Mouse (Mus musculus) NIH3T3 (cell line): Measurements from ENCODE around the gene Fam107a.

ENCODE experiments used
- DNase-seq: peaks from one replicate; pipeline ENCODE4 v3.0.0-alpha.2; 2012; ENCODE audit warnings: low read depth

Gene Fam107a

DNA sequence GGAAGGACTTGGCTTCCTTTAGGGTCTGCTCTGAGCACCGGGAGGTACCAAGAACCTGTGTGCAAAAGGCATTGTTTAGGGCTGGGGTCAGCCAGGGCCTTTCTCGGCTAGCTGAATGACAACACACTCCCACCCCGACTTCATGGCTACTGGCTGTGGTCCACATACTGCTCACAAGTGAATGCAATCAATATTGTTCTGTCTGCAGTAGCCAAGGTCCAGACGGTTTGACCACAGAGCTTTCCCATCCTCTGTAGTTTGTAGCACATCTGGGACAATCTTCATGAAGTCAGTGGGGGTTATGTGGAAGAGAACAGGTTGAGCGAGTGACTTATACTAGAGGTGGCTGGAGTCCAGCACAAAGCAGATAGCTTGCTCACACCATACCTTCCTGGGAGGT is 60.9 kb downstream of the Fam107a start:
- DNase-seq = no peak

DNA sequence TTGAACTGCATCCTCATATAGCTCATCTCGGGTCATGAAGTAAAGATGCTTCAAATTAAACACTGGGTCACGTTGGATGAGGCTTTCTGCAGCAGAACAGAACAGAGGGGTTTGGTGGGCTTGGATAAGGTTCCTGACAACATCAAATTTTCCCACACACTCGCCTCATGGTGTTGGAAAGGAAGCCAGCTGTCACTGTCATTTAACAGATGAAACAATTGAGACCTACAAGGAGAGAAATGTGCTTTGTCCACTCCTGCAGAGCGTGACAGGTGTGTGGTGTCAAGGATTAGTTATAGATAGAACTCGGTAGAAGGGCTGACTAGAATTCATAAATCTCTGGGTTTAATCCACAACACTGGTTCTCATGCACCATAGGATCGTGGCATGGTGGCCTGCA is 61.8 kb downstream of the Fam107a start:
- DNase-seq = no peak

DNA sequence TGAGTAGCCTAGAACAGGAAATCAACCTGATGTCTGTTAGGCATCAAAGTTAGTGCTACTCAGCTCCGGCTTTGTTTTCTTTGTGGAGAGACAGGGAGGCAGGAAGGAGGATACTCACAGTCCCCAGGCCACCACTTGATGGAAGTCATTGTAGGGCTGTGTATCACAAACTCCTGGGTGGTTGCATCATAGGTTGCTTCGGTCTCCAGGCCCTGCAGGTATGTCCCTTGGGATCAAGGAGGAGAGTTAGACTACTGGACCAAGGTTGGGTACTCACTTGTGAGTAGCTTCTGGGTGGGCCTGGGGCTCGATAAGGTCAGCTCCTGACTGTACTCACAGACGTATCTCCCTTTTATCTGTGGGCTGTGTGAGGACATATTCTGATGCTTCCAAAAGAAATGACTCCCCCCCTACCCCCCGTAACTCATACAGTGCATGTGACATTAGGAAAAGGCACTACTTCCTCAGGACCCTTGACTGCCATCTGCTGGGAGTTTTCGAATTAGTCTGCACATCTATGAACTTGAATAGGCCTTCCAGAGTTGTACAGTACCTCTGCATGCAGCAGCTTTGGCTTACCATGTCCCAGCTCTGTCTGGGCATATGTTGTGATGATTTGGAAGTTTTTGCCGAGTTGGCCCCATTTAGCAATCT is 62.6 kb downstream of the Fam107a start:
- DNase-seq = peak; percentile 77

DNA sequence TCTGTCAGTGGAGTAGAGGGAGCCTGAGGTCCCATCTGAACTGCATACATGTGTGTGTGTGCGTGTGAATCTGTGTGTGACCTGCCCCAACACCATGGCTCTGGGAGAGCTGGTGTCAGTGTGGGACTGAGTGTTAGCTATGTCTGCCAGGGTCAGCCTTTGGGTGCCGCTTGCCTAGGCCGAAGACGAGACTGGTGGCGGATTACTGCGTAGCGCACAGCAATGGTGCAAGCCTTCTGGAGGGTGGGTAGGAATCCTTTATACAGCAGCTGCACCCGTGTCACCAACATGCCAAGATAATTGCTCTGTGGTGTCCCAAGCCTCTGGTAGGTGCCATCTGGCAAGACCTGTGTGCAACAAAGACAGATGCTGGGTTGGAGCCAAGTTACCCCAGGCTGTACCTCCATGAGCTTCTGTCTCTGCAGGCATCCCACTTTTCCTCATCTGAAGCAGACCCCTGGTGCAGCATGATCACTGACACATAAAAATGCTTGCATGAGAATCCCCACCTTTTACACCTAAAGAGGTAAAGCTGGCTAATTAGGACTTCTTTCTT is 66.4 kb downstream of the Fam107a start:
- no peak for DNase-seq

DNA sequence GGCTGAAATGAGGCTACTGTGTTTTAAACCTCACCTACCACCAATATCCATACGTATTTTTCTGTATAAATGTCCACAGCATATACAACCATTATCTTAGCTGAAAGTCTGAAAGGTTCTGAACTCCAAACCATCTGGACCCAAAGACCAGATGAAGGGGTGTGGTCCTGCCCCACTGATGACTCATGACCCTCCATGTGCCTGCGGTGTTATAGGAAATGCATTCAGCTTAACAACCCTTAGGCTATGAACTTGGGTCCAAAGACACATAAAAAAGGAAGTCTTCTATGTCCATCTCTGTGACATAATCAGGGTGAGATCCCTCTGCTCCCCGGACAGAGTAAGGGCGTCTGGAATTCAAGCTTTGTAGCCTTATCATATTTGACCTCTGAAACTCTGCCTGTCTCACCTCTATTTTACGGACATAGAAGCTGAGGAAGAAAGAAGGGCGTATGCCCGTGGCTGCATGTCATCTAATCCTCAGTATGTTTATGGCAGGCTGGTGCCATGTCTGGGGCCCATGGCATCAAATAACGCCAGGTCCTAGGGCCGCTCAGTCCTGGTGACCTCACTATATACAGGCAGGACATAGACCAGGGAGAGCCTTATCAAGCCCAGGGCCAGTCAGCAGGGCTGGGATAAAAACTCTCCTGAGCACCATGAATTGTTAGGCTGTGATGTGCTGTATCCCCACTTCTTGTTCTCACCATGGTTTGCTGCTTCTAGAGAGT is 67.5 kb downstream of the Fam107a start:
- no peak for DNase-seq

DNA sequence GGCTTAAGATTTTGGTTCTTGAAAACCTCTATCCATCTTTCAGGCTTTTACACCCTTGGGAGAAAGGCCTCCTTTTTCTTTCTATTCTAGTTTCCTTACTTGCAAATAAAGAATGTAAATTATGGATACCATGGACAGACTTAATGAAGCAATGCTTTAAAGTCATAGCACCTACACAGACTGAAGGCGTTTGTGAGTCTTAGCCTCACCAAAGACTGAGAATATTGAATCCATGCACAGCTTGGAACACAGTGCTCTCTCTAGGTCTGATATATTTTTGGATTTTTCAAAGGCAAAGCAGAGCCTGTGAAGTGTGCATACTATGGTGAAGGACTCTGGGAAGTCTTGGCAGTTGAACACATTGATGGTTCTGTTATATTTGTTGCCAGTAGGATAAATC is 68.6 kb downstream of the Fam107a start:
- no peak for DNase-seq

DNA sequence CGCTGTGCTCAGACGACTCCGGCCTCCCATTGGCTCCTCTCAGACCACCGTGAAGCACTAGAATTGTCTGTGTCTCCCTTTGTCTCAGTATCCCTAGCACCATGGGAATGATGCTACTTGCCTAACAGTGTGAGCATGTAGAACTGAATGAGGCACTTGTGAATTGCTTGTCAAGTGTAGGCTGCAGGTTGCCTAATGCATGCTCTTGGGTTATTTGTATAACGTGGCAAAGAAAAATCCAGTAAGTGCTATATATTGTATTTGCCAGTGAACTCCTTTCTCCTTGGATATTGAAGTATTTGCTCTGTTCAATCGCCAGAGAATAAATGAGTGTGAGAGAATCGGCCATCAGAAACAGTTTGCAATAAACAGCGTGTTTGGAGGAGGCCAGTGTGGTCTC is 70.9 kb downstream of the Fam107a start:
- DNase-seq = no peak
